Mouse (Mus musculus): ENCODE data around the gene Trabd2b. TPM values are rescaled to one million over a fixed set of nuclear protein-coding genes. Genes with fewer than 3 reads are reported as not detected.

The Trabd2b gene
- total and polyA plus RNA-seq, 3 experiments: not detected

- Histone ChIP-seq H3K27me3 (ENCODE audit: control insufficient read depth in 1 of 2, insufficient read depth in 2 of 2, low read length in 2 of 2) (no peaks in the 10 kb centered on the region), H3K9me3 (replicated peaks; ENCODE audit: insufficient read depth, low read length) (no peaks in the 10 kb centered on the region), H3K4me1 (ENCODE audit: control insufficient read depth in 1 of 2, insufficient read depth in 2 of 2, low read length in 2 of 2) (no peaks in the 10 kb centered on the region), H3K27ac (ENCODE audit: control insufficient read depth, low read depth, low read length) (no peak overlapping the region), H3K79me2 (ENCODE audit: control insufficient read depth, insufficient read depth, low read length, poor library complexity) (no peaks in the 10 kb centered on the region), H3K4me3 (ENCODE audit: control insufficient read depth in 1 of 2, insufficient read depth in 1 of 2, low read depth in 2 of 2, low read length in 2 of 2) (no peak overlapping the region), H3K36me3 (ENCODE audit: control insufficient read depth in 1 of 2, insufficient read depth in 2 of 2, low read length in 2 of 2) (no peaks in the 10 kb centered on the region), H3K9ac (ENCODE audit: control insufficient read depth, low read depth, low read length, poor library complexity, severe bottlenecking) (no peak overlapping the region)
- no peak for DNase-seq (ENCODE audit: low read depth, low spot score)
- TF ChIP-seq E2F4 (IDR thresholded peaks at IDR 0.05; ENCODE audit: borderline replicate concordance, low read depth, low read length) (no peak), USF1 (IDR thresholded peaks at IDR 0.05; ENCODE audit: low read depth, low read length) (no peak), MYC (IDR thresholded peaks at IDR 0.05; ENCODE audit: low read depth, low read length) (no peak), RAD21 (IDR thresholded peaks at IDR 0.05; ENCODE audit: low read depth, low read length) (no peak), POLR2AphosphoS5 (IDR thresholded peaks at IDR 0.05; ENCODE audit: borderline replicate concordance, low read depth, low read length) (no peak), CHD2 (IDR thresholded peaks at IDR 0.05; ENCODE audit: low read length) (no peak), SMC3 (IDR thresholded peaks at IDR 0.05; ENCODE audit: low read depth, low read length) (no peak), SIN3A (IDR thresholded peaks at IDR 0.05; ENCODE audit: low read length) (no peak), EP300 (IDR thresholded peaks at IDR 0.05; ENCODE audit: low read depth in 1 of 2, low read length in 2 of 2) (no peak), CHD1 (IDR thresholded peaks at IDR 0.05; ENCODE audit: low read depth, low read length) (no peak), ZKSCAN1 (IDR thresholded peaks at IDR 0.05; ENCODE audit: low read depth, low read length) (no peak), NRF1 (IDR thresholded peaks at IDR 0.05; ENCODE audit: insufficient read depth, low read depth, low read length, poor library complexity, severe bottlenecking) (no peak), MAZ (IDR thresholded peaks at IDR 0.05; ENCODE audit: low read depth, low read length) (no peak), RCOR1 (IDR thresholded peaks at IDR 0.05; ENCODE audit: low read depth, low read length) (no peak)
Observed at GRCm38 (mm10) chr4:114410026-114410425, 3.5 kb downstream of the Trabd2b start.

DNA sequence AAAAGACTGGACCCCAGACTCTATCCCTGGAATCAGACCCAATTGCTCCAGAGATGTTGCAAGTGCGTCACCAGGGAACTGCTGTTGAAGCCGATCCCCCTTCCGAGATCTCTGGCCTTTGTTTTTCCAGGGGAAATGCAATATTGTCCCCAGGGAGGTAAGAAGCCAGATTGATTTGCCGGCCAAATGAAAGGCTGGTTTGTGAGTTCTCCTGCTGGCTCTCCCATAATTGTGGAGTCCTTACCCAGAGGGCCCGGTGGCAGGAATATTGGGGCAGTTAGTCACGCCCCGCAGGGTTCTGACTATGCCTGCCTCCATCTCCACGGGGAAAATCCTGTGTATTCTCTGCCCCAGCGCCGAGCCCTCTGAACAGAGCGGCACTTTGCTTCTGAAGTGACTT is 3.9 kb downstream of the Trabd2b start:
- no peaks in the 10 kb centered on the region for H3K27me3 ChIP-seq (ENCODE audit: control insufficient read depth in 1 of 2, insufficient read depth in 2 of 2, low read length in 2 of 2)

More for the DNA sequence above, 3.9 kb downstream of the Trabd2b start:
- no peak overlapping the region for H3K9ac ChIP-seq (ENCODE audit: control insufficient read depth, low read depth, low read length, poor library complexity, severe bottlenecking)
- H3K9me3 ChIP-seq (replicated peaks; ENCODE audit: insufficient read depth, low read length): no peaks in the 10 kb centered on the region
- TF ChIP-seq CTCF (IDR thresholded peaks at IDR 0.05 in 2 of 3, conservative IDR thresholded peaks at IDR 0.05 in 1 of 3; ENCODE audit: control insufficient read depth in 1 of 3, insufficient read depth in 1 of 3, low read depth in 2 of 3, low read length in 3 of 3, poor library complexity in 1 of 3, severe bottlenecking in 1 of 3) (no peak), ETS1 (IDR thresholded peaks at IDR 0.05; ENCODE audit: low read depth, low read length) (no peak), RAD21 (IDR thresholded peaks at IDR 0.05; ENCODE audit: low read depth, low read length) (no peak), TCF12 (IDR thresholded peaks at IDR 0.05; ENCODE audit: low read depth, low read length) (no peak), NRF1 (IDR thresholded peaks at IDR 0.05; ENCODE audit: insufficient read depth, low read depth, low read length, poor library complexity, severe bottlenecking) (no peak), ZMIZ1 (IDR thresholded peaks at IDR 0.05; ENCODE audit: low read depth, low read length) (no peak), TBP (IDR thresholded peaks at IDR 0.05; ENCODE audit: low read depth, low read length) (no peak), MXI1 (IDR thresholded peaks at IDR 0.05; ENCODE audit: low read depth, low read length) (no peak)
- no peak overlapping the region for H3K27ac ChIP-seq (ENCODE audit: control insufficient read depth, low read depth, low read length)
- no peaks in the 10 kb centered on the region for H3K4me1 ChIP-seq (ENCODE audit: control insufficient read depth in 1 of 2, insufficient read depth in 2 of 2, low read length in 2 of 2)
- H3K4me3 ChIP-seq (ENCODE audit: control insufficient read depth in 1 of 2, insufficient read depth in 1 of 2, low read depth in 2 of 2, low read length in 2 of 2): no peak overlapping the region
- H3K36me3 ChIP-seq (ENCODE audit: control insufficient read depth in 1 of 2, insufficient read depth in 2 of 2, low read length in 2 of 2): no peaks in the 10 kb centered on the region
- DNase-seq (ENCODE audit: low read depth, low spot score): no peak
- no peaks in the 10 kb centered on the region for H3K79me2 ChIP-seq (ENCODE audit: control insufficient read depth, insufficient read depth, low read length, poor library complexity)
